Mouse (Mus musculus) erythroblast, adult 5-6 weeks (primary cell): ENCODE data around the gene Slc39a1. TPM values are rescaled to one million over a fixed set of nuclear protein-coding genes. Genes with fewer than 3 reads are reported as not detected.
A peak's percentile ranks its signal among the peaks of the same experiment; 100 is the strongest.
"Not testable (repeated sequence)": the region's sequence is repeated elsewhere in the genome, so short reads cannot be mapped to it uniquely, and the experiment has no call there.

Experiments
- ATAC-seq: replicated peaks from 2 replicates; pipeline ENCODE4 v1.8.0; 2016; ENCODE audit warnings: moderate number of reproducible peaks, mild to moderate bottlenecking, moderate TSS enrichment, inconsistent platforms; ENCODE audit not compliant: poor library complexity, low FRiP score, severe bottlenecking
- total RNA-seq, 2 experiments: library from RNA; stranded (forward) in 1 of 2; stranded (reverse) in 1 of 2; fragments of 150-400 nt in 1 of 2; fragments of 200-764, 138-1000 nt in 1 of 2; gene quantifications; 2 replicates each; pipeline versions ENCODE4 v1.2.3 to v1.2.4; 2015 to 2017; ENCODE audit warnings: low replicate concordance in 2 of 2

The Slc39a1 gene
- total RNA-seq, 2 experiments from 2014 or later: 8.7 to 10.6 TPM

DNA sequence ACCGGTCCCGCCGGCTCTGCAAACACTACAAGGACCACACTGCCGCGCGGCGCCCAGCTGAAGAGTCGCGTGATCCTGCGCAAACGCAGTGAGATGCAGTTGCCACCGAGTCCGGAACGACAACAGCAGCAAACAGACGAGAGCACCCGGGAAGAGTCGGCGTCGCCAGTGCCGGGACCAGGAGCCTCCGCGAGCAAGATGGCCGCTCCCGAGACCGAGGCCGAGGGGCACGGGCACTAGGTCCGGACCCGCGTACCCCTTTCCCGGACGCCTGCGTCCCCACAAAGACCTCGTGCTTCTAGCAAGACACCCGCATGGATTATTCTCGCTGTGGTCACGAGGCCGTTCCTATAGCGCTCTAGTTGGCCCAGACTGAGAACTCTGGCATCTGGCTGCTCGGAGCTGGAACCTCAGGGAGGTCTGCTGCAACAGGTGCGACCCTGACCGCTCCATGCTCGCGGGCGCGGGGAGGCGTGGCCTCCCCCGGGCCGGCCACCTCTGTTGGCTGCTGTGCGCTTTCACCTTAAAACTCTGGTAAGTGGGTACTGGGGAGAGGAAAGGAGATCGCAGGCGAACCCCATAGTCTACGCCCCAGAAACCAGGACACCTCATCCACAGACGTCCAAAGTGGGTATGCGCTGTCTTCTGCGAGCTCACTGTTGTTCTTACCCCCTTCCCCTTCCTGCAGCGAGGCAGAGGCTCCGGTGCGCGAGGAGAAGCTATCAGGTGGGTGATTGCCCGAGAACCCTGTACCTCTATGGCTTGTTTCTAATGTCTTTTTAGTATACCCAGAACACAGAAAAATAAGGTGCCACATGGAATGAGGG is 16.3 kb upstream of the Slc39a1 start, which contains the start of gene Jtb:
Gene Jtb, plus strand, starts transcription at position 91 of the 827 bp plus-strand sequence.
- ATAC-seq: peak; percentile 93

DNA sequence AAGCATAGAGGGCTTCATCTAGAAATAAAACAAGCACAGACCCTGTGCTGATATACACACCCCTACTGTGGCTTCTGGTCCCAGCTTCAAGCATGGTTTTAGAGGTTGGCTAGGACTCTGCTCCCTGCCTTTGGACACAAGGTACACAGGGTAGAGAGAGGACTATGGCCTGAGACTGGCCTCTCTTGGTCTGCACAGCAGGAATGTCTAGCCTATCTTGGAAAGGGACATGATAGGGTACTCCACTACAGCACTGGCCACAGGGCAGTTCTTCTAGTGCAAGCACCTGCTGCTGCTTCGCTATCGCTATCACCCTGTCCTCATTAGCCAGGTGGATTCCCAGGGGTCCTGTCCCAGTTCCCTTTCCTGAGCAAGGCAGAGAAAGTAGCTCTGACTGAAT is 6.7 kb upstream of the Slc39a1 start:
- ATAC-seq: no peak

- no peak for ATAC-seq
These were observed 6.2 kb upstream of the Slc39a1 start for GRCm38 (mm10) chr3:90241669-90242358.

GRCm38 (mm10) chr3:90242984-90243775 is 4.8 kb upstream of the Slc39a1 start, which contains the start of gene Creb3l4:
Gene Creb3l4, minus strand, starts transcription at chr3:90243512.
- no peak for ATAC-seq

DNA sequence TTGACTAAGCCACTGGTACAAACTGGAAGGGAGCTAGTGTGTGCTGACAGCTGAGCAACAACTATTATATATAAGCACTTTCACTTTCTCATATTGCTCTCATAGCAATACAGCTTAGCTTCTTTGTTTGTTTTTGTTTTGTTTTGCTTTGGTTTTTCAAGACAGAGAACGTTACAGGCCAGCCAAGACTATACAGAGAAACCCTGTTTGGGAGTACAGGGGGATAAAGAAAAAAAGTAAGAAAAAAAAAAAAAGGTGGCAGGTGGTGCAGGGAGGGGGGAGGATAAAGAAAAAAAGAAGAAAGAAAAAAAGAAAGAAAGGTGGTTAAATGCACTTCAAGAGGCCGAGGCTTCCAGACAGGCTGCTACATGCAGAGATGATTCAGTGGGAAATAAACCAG is 2.6 kb upstream of the Slc39a1 start:
- no peak for ATAC-seq

DNA sequence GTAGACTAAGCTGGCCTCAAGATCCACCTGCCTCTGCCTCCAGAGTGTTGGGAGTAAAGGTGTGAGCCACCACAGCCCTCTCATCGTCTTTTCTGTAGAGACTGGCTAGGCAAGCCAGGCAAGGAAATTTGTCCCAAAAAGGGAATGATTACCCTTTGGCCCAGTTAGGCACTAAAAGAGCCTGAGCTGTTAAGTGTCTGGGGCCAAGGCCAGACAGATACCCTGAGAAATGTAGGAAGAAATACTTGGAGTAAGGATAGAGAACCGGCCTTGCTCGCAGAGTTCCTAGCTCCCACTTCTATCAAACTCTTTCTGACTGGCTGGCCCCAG is 377 bp upstream of the Slc39a1 start:
- ATAC-seq: peak; percentile 60

- ATAC-seq: peak; percentile 19; the same call in 1 of the 2 replicates
These were observed 751 bp downstream of the Slc39a1 start for GRCm38 (mm10) chr3:90248746-90249100.

DNA sequence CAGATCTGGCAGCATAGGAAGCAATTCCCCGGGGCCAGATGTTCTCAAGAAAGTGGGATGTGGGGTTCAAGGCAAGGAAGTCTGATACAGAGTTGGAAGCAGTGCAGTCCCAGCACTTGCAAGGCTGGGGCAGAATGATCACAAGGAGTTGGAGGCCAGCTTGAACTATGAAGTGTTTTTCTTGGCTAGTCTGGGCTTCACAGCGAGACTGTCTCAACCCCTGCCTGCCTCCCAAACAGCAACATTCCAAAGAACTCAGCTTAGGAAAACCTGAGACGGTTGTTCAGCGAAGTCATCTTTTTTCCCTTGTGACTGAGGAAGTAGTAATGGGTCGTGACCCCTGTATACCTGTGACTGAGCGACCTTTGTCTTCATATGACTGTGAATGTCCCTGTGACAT is 2.8 kb downstream of the Slc39a1 start:
- ATAC-seq: no peak

- ATAC-seq: not testable (repeated sequence)
These were observed 3.8 kb downstream of the Slc39a1 start for GRCm38 (mm10) chr3:90251731-90252226.

- not testable (repeated sequence) for ATAC-seq
These were observed 4.7 kb downstream of the Slc39a1 start for GRCm38 (mm10) chr3:90252659-90253058.

- ATAC-seq: not testable (repeated sequence)
These were observed 5.2 kb downstream of the Slc39a1 start for GRCm38 (mm10) chr3:90253174-90253573.

- ATAC-seq: peak; percentile 98
These were observed 5.9 kb downstream of the Slc39a1 start, which contains the start of gene Crtc2 for GRCm38 (mm10) chr3:90253653-90254418. Gene Crtc2, plus strand, starts transcription at chr3:90254163.

- ATAC-seq: peak; percentile 59
These were observed 6.6 kb downstream of the Slc39a1 start for GRCm38 (mm10) chr3:90254419-90255193.

DNA sequence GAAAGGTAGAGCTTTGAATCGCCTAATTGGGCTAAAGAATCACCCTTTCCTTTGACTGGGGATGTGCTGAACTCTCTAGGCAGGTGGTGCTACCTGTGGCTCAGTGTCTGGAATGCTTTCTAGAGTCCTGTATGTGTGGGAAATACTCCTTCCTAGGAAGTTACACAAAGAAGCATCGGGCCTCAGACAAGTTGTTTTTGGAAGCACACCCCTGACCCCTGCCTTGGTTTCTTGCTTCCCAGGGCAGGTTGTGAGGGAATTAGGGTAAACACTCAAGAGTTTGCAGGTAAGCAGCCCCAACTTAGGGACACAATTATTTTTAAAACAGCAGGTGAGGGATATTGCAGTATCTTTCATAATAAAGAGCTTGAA is 7.2 kb downstream of the Slc39a1 start:
- no peak for ATAC-seq

DNA sequence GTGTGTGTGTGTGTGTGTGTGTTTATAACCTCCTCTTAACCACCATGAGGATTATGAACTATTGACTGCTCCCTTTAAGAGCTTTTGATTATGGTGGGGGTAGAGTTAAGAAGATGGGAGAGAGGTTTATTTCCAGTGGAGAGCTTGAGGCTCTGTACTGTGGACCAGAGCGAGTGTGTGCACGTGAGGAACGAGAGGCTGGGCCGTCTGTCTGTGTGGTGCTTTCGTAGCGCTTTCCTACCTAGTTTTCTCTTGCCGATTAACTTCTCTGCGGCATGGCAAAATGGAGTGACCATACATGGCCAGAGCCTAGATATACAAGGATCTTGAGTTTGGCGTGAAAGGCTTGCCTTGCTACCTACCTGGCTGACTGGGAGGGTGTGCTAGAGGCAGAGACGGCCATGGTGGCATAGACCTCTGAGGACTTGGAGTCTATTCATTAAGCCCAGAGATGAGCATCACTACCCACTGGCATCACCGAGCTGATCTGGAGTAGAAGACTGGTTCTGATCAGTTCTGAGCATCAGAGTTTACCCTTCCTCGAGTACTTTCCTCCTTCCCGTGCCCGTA is 7.9 kb downstream of the Slc39a1 start:
- no peak for ATAC-seq

DNA sequence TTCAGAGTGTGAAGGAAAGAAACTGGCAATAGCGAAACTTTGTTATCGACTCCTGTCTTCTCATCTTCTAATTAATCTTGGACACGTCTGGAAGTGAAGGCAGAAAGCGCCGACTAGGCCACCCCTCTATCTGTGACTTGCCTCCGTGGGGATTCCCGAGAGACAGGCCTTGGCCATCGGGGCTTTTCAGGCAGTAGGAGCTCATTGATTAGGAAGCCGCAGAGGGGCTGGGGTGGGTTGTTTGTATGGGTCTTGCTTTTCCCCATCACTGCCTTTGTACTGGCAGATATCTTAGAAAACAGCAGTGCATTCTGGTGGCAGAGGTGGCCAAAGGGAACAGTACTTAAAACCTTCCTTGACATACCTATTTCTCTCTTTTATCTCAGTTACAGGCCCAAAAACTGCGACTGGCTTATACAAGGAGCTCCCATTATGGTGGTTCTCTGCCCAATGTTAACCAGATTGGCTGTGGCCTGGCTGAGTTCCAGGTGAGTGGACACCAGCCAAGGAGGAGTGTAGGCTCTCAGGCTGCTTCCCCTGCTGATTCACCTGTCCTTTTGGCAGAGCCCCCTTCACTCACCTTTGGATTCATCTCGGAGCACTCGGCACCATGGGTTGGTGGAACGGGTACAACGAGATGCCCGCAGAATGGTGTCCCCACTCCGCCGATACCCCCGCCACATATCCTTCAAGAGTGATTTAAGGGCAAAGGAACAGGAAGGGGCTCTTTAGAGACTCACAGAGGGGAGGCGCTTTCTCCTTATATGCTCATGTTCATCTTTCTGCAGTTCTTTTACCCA is 9.0 kb downstream of the Slc39a1 start:
- ATAC-seq: no peak

GRCm38 (mm10) chr3:90258521-90258920 is 10.5 kb downstream of the Slc39a1 start:
- ATAC-seq: no peak
